Mouse (Mus musculus) cerebral cortex, adult 2 months (tissue): ENCODE measurements around the gene Olfr1193.

Experiments used
- WGBS: fragments of 180-500 bp; shearing (Covaris S2); methylation state at CpG from one replicate; pipeline ENCODE4 v1.1.7; 2018; 5-methylcytosine and 5-hydroxymethylcytosine counted together

The Olfr1193 gene

GRCm38 (mm10) chr2:88675328-88675727 lies at the start of gene Olfr1193:
TSS of gene Olfr1193 (plus strand) at chr2:88675628.

GRCm38 (mm10) chr2:88640242-88640641 lies 35.2 kb upstream of the Olfr1193 start, which contains the start of gene Olfr1191-ps1:
TSS of gene Olfr1191-ps1 (plus strand) at chr2:88640542.
- WGBS: 85% methylated on average over 1 of the region's 1 CpGs

- WGBS: 38% methylated on average over 1 of the region's 1 CpGs
These were observed 27.2 kb upstream of the Olfr1193 start, which contains the start of gene Olfr1192-ps1 for GRCm38 (mm10) chr2:88648209-88648608. TSS of gene Olfr1192-ps1 (plus strand) at chr2:88648509.

GRCm38 (mm10) chr2:88689087-88689486 lies 13.7 kb downstream of the Olfr1193 start, which contains the start of gene Olfr1195:
TSS of gene Olfr1195 (minus strand) at chr2:88689187.

GRCm38 (mm10) chr2:88704497-88704896 lies 29.1 kb downstream of the Olfr1193 start, which contains the start of gene Olfr1196:
TSS of gene Olfr1196 (minus strand) at chr2:88704597.
- 85% methylated on average over 2 of the region's 2 CpGs for WGBS
